Mouse (Mus musculus) embryonic facial prominence, embryonic 14.5 days (tissue): ENCODE results near the gene Emb. TPM values are rescaled to one million over a fixed set of nuclear protein-coding genes. Genes with fewer than 3 reads are reported as not detected.

Experiments used
- ATAC-seq: fragments of 200-750 bp; cut with Nextera tagmentation; 2 replicates; pipeline ENCODE4 v1.8.0; 2017; ENCODE audit warnings: low read depth, moderate number of reproducible peaks, moderate TSS enrichment
- DNase-seq: peaks from one replicate; pipeline ENCODE4 v3.0.0-alpha.2; 2015; ENCODE audit warnings: low spot score
- H3K27ac ChIP-seq: fragments of 300-500 bp; sonication (generic); replicated peaks from 2 replicates; pipeline ENCODE4 v1.5.1; 2014; ENCODE audit warnings: low read depth, mild to moderate bottlenecking, low read length, moderate library complexity
- H3K27me3 ChIP-seq: fragments of 300-500 bp; sonication (generic); replicated peaks from 2 replicates; pipeline ENCODE4 v1.6.1; 2014; ENCODE audit warnings: low read length; ENCODE audit not compliant: control insufficient read depth, insufficient read depth
- H3K36me3 ChIP-seq: fragments of 300-500 bp; sonication (generic); 2 replicates; pipeline ENCODE4 v1.6.1; 2014; ENCODE audit warnings: low read length, mixed read lengths; ENCODE audit not compliant: control insufficient read depth, insufficient read depth
- H3K4me1 ChIP-seq: fragments of 300-500 bp; sonication (generic); 2 replicates; pipeline ENCODE4 v1.6.1; 2014; ENCODE audit warnings: antibody characterized with exemption, low read length; ENCODE audit not compliant: control insufficient read depth, insufficient read depth
- H3K4me2 ChIP-seq: fragments of 300-500 bp; sonication (generic); 2 replicates; pipeline ENCODE4 v1.6.1; 2014; ENCODE audit warnings: low read depth, mild to moderate bottlenecking, low read length, moderate library complexity, mixed read lengths
- H3K4me3 ChIP-seq: fragments of 300-500 bp; sonication (generic); 2 replicates; pipeline ENCODE4 v1.5.1; 2014; ENCODE audit warnings: low read depth, mild to moderate bottlenecking, low read length
- H3K9ac ChIP-seq: fragments of 300-500 bp; sonication (generic); 2 replicates; pipeline ENCODE4 v1.6.1; 2014; ENCODE audit warnings: low read depth, mild to moderate bottlenecking, low read length, moderate library complexity, mixed read lengths
- H3K9me3 ChIP-seq: fragments of 300-500 bp; sonication (generic); 2 replicates; pipeline ENCODE4 v1.6.1; 2016; ENCODE audit warnings: low read length; ENCODE audit not compliant: control insufficient read depth
- WGBS: fragments of 180-500 bp; shearing (Covaris S2); extraction: QIAGEN DNeasy Blood & Tissue Kit; methylation state at CpG from one replicate; pipeline ENCODE4 v1.1.7; 2014; 5-methylcytosine and 5-hydroxymethylcytosine counted together
- polyA plus RNA-seq: library from polyadenylated mRNA; unstranded; fragments of >200 nt; fragmentation: Nextera tagmentation; extraction: Ambion mirVana; gene quantifications from 2 replicates; pipeline ENCODE4 v1.2.1, GENCODE M21; 2014

Gene Emb
- polyA plus RNA-seq, 1 experiment from 2014 or later = 31.7 TPM

DNA sequence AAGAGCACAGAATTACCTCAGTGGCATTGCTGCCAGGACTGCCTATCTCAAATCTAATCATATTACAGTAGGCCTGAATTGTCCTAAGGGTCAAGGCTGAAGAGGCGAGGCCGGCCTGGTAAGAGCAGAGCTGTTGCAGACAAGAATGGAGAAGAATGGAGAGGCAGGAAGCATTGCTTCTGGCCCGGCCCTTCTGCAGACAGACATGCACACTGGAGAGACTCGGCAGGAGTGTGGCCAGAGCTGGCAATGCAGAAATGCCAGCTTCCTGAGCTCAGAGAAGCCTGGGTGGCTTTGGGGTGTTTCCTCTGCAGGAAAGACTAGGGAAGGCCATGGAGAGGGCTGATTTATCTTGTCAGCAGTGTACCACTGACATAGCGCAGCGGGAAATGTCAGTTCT is 17.2 kb downstream of the Emb start:
- 76% methylated on average over 6 of the region's 6 CpGs for WGBS
- Histone ChIP-seq H3K4me2 (no peak overlapping the region), H3K9me3 (no peaks in the 10 kb centered on the region), H3K27me3 (0 out of 2 replicates have a peak, but pooled peaks cover 5% of the 10 kb centered on the region), H3K4me3 (no peak overlapping the region), H3K36me3 (no peaks in the 10 kb centered on the region), H3K4me1 (peaks cover 9% of the 10 kb centered on the region; the same call in 1 of the 2 replicates), H3K9ac (no peak overlapping the region), H3K27ac (no peak overlapping the region)
- ATAC-seq = no peak
- no peak for DNase-seq

DNA sequence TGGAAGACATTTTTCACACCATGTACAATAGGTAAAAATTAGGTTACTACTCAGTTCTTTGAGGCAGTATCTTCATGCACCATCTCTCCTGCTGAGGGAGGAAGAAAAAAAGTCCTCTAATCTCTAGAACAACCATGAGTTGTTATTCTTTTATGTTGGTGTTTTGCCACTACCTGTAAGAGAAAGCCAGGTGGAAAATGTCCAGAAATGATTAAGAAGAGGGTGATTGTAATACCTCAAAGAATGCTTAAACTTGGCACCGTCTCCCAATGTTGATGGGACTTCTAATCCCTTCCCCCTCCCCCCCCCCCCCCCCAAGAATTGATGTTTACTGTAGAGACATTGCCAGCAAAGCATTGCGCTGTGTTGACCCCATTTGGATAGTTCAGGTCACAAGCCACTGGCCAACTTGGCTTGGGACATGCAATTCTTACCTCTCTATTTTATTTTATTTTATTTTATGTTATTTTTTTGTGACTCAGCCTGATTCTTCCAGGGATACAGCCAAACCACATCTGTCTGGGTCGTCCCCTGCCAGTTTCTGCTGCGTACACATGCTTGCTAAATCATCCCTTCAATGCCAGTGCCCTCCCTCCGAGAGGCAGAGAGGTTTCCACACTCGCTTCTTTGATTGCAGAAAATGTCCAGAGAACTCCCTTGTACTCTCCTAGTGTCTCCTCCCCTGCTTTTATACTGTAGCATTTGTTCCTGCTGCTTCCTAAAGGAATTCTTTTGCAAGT is 22.2 kb downstream of the Emb start:
- H3K4me2 ChIP-seq = no peak overlapping the region
- no peaks in the 10 kb centered on the region for H3K36me3 ChIP-seq
- no peaks in the 10 kb centered on the region for H3K27me3 ChIP-seq
- no peaks in the 10 kb centered on the region for H3K9me3 ChIP-seq
- H3K4me1 ChIP-seq = peaks cover 2% of the 10 kb centered on the region; the same call in 1 of the 2 replicates
- peak; percentile 64 for DNase-seq
- peak; percentile 20; the same call in 1 of the 2 replicates for ATAC-seq
- H3K9ac ChIP-seq = no peak overlapping the region
- no peak overlapping the region for H3K27ac ChIP-seq
- 57% methylated on average over 6 of the region's 6 CpGs for WGBS
- H3K4me3 ChIP-seq = no peak overlapping the region

DNA sequence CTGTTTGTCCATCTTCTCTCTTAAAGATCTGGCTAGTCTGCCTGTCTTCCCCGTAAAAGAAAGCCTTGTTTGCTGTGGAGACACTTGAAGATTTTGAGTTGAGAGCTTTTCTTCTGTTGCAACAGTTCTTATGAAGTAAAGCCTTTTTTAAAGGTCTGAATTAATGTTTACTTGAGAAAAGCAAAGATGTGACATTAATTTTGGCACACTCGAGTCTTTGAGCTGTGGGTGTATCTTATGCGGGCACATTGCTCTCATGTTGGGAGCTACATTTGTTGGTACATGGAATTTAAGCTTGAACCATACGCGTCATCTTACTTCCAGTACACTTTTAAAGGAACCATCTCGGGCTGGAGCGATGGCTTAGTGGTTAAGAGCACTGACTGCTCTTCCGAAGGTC is 25.5 kb downstream of the Emb start:
- ATAC-seq = no peak
- peaks cover 9% of the 10 kb centered on the region; the same call in 1 of the 2 replicates for H3K4me1 ChIP-seq
- no peak for DNase-seq
- no peak overlapping the region for H3K9ac ChIP-seq
- no peak overlapping the region for H3K4me3 ChIP-seq
- no peak overlapping the region; the same call in 1 of the 2 replicates for H3K27ac ChIP-seq
- no peaks in the 10 kb centered on the region for H3K9me3 ChIP-seq
- H3K4me2 ChIP-seq = no peak overlapping the region
- H3K27me3 ChIP-seq = no peaks in the 10 kb centered on the region
- WGBS = 86% methylated on average over 8 of the region's 8 CpGs
- H3K36me3 ChIP-seq = no peaks in the 10 kb centered on the region

DNA sequence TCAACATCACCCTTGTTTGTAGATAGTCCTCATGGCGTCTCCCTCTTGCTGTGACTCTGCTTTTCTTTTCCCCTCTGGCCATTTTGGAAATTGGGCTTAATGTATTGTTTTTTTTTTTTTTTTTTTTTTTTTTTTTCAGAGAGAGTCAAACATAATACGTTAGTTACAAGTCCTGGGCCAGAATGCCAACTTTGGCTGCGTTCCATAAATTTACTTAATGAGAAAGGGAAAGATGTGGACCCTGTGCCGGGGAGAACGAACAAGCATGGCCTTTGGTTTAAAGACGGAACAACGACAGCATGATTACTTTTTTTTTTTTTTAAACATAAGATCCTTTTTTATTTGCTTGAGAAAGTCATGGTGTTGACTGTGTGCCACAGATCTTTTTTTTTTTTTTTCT is 26.1 kb downstream of the Emb start:
- H3K27me3 ChIP-seq = no peaks in the 10 kb centered on the region
- H3K9ac ChIP-seq = no peak overlapping the region
- H3K9me3 ChIP-seq = 0 out of 2 replicates have a peak, but pooled peaks cover 3% of the 10 kb centered on the region
- 59% methylated on average over 7 of the region's 7 CpGs for WGBS
- no peak overlapping the region for H3K4me3 ChIP-seq
- DNase-seq = no peak
- H3K4me2 ChIP-seq = no peak overlapping the region
- no peak for ATAC-seq
- peaks cover 9% of the 10 kb centered on the region; the same call in 1 of the 2 replicates for H3K4me1 ChIP-seq
- no peaks in the 10 kb centered on the region for H3K36me3 ChIP-seq
- no peak overlapping the region for H3K27ac ChIP-seq

DNA sequence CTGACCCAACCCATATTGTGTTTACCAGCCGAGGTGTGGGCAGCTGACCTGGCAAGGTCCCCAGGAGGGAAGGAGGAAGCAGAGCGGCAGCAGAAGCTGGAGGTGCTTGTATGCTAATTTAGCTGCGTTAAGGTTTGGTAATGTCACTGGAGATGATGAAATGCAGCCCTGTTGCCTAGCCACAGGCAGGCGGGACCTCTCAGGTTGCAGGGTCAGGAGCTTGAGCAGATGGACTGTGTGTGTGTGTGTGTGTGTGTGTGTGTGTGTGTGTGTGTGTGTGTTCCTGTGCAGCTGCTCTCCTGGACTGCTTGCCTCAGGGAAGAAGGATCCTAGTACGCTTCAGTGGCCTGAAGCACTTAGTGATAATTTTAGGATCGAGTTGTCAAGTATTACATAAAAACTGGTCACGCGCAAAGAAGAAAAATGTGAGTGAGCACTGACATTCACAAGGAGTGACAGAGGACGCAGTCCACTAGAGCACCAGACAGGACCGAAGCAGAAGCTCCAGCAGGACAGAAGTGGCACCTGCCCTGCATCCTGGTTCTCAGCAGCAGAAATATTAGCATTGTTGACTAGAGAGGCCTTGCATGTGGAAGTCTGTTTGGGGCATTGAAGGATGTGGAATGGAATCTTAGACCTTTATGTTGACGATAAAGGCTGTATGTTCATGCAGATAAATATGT is 27.3 kb downstream of the Emb start:
- Histone ChIP-seq H3K9ac (no peak overlapping the region), H3K4me3 (no peak overlapping the region), H3K4me2 (no peak overlapping the region), H3K27ac (peak overlapping the region; percentile 18), H3K9me3 (0 out of 2 replicates have a peak, but pooled peaks cover 3% of the 10 kb centered on the region), H3K36me3 (no peaks in the 10 kb centered on the region), H3K27me3 (no peaks in the 10 kb centered on the region), H3K4me1 (peaks cover 9% of the 10 kb centered on the region; the same call in 1 of the 2 replicates)
- 26% methylated on average over 11 of the region's 11 CpGs for whole genome bisulfite sequencing
- DNase-seq = peak; percentile 83
- ATAC-seq = peak; percentile 88

DNA sequence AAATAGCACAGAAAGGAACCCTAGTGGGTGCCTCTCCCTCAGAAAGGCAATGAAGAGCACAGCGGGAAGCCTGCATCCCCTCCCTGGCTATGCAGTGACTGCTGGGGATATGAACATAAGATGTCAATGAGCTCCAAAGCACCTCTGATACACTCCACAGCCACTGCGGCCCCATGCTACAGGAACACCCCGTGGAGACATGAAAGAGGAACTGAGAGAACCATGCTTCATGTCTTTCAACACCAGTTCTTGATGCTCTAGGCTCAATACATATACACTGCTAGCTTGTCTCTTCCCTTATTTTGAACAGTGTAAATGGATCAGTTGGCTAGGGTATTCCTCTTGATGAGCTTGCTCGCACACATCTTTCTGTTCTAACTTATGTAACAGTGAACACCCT is 28.8 kb downstream of the Emb start:
- Histone ChIP-seq H3K36me3 (no peaks in the 10 kb centered on the region), H3K4me1 (peaks cover 9% of the 10 kb centered on the region; the same call in 1 of the 2 replicates), H3K9me3 (0 out of 2 replicates have a peak, but pooled peaks cover 3% of the 10 kb centered on the region), H3K27ac (no peak overlapping the region), H3K9ac (no peak overlapping the region), H3K4me3 (no peak overlapping the region), H3K4me2 (no peak overlapping the region), H3K27me3 (no peaks in the 10 kb centered on the region)
- 92% methylated on average over 4 of the region's 4 CpGs for WGBS
- ATAC-seq (no peak), DNase-seq (no peak)

DNA sequence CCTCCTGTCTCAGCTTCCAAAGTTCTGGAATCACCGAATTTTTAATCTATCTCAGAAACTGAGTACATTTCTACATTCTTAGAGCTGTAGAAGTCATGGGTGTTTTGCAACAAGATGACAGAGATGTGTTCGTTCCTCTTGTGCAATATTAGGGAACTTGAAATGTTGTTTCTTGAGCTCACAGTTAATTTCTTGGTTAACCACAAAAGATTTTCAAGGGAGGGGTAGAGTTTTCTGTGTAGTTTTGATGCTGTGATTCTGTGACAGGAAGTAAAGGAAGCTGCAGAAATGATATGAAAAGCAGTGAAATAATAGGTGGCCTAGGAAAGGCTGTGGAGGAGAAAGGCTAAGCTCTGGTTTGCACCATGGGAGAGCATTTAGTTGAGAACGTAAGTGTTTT is 33.7 kb downstream of the Emb start:
- no peak for DNase-seq
- Histone ChIP-seq H3K36me3 (no peaks in the 10 kb centered on the region), H3K4me1 (no peaks in the 10 kb centered on the region), H3K9me3 (0 out of 2 replicates have a peak, but pooled peaks cover 3% of the 10 kb centered on the region), H3K27ac (no peak overlapping the region), H3K4me2 (no peak overlapping the region), H3K4me3 (no peak overlapping the region), H3K27me3 (no peaks in the 10 kb centered on the region), H3K9ac (no peak overlapping the region)
- WGBS = 81% methylated on average over 3 of the region's 3 CpGs
- ATAC-seq = no peak

DNA sequence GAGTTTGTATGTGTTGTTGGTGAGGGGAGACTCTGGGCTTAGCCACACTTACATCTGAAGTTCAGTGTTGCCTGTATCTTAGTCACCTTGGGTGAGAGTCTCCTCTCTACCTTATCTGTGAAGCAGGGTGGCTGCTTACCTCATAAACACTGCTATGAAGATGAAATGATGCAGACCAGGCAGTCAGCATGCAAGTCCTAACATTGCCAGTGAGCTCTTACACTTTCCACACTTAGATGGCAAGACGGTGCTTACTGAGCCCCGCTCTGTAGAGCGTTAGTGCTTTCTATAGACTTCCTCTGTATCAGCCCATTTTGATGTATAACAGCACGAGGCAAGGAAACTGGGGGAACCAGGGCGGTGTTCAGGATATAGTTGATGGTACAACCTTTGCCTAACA is 34.3 kb downstream of the Emb start:
- H3K27me3 ChIP-seq = no peaks in the 10 kb centered on the region
- ATAC-seq (no peak), DNase-seq (no peak)
- H3K27ac ChIP-seq = no peak overlapping the region
- H3K4me1 ChIP-seq = no peaks in the 10 kb centered on the region
- 87% methylated on average over 5 of the region's 5 CpGs for WGBS
- H3K36me3 ChIP-seq = no peaks in the 10 kb centered on the region
- no peak overlapping the region for H3K4me2 ChIP-seq
- H3K4me3 ChIP-seq = no peak overlapping the region
- 0 out of 2 replicates have a peak, but pooled peaks cover 3% of the 10 kb centered on the region for H3K9me3 ChIP-seq
- no peak overlapping the region for H3K9ac ChIP-seq
